Mouse (Mus musculus): Measurements from ENCODE around the gene Iqcf1.
"Not testable (repeated sequence)": the region's sequence is repeated elsewhere in the genome, so short reads cannot be mapped to it uniquely, and the experiment has no call there.

The Iqcf1 gene

DNA sequence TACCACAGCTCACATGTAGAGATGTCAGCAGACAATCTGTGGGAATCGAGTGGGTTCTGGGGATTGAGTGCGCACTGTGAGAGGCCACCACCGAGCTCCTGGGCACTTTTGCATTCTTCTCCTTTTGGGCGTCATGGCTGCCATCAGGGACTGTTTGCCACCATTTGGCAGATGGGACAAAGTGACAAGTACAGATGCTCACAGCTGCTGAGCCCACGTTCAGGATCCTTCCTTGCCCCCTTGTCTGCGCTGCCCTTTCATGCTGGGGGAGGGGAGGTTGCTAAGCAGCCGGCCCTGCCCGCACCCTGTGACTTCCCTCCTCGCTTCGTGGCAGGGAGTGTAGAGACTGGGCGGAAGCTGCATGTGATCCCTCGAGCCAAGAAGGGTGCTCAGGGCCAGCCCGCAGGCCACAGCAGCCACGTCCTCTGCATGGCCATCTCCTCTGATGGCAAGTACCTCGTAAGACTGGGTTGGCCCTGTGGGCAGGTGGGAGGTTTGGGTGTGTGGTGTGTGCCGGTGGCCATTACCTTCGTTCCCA, 17.1 kb upstream of the Iqcf1 start:
- no peak for DNase-seq (ENCODE audit: low read depth, low spot score)

DNA sequence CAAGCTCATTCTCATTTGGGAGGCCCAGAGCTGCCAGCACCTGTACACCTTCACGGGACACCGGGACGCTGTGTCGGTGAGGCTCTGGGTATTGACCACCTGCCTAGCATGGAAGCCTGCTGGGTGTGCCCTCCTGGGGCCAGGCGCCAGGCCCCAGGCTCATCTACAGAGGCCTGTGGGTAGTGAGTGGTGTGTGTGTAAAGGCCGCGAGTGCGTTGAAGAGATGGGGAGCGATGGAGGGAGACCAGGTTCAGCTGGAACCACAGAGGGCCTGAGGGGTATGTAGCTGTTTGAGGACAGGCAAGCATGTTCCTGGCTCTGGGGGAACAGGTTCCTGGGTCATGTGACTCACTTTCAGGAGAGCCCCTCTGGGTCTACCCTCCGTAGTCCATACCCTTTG, 16.6 kb upstream of the Iqcf1 start:
- DNase-seq (ENCODE audit: low read depth, low spot score) = no peak

DNA sequence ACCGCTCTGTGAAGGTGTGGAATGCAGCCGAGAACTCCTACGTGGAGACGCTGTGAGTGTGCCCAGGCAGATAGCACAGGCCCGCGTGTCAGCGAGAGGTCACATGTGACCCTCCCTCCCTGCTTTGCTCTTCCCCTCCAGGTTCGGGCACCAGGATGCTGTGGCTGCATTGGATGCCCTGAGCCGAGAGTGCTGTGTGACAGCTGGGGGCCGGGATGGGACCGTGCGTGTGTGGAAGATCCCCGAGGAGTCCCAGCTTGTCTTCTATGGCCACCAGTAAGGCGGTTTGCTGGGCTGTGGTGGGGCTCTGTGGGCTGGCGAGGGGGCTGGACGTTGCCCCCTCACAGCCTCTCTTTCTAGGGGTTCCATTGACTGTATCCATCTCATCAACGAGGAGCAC, 16.2 kb upstream of the Iqcf1 start:
- DNase-seq (ENCODE audit: low read depth, low spot score) = no peak

DNA sequence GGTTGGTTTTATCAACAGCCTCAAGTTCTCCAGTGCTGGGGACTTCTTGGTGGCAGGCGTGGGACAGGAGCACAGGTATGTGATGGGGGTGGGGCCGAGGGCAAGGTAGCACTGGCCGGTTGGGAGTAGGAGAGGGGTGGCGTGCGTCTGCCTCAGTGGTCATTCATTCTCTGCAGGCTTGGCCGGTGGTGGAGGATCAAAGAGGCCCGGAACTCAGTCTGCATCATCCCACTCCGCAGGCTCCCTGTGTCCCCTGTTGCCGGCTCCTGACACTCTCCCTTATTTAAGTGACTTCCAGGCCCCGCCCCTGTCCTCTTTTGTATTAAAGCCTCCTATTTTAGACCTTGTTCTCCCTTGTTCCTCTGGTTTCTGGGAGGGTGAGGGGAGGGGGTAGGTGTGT, 14.7 kb upstream of the Iqcf1 start:
- DNase-seq (ENCODE audit: low read depth, low spot score) = no peak

DNA sequence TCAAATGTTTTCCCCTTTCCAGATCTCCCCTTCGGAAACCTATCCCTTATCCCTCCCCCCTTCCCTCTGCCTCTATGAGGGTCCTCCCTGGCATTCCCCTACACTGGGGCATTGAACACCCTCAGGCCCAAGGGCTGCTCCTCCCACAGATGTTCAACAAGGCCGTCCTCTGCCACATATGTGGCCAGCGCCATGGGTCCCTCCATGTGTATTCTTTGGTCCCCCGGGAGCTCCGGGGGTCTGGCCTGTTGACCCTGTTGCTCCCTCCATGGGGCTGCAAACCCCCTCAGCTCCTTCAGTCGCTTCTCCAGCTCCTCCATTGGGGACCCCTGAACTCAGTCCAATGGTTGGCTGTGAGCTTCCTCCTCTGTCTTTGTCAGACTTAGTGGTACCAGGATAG, 12.2 kb upstream of the Iqcf1 start:
- not testable (repeated sequence) for DNase-seq (ENCODE audit: low read depth, low spot score)

DNA sequence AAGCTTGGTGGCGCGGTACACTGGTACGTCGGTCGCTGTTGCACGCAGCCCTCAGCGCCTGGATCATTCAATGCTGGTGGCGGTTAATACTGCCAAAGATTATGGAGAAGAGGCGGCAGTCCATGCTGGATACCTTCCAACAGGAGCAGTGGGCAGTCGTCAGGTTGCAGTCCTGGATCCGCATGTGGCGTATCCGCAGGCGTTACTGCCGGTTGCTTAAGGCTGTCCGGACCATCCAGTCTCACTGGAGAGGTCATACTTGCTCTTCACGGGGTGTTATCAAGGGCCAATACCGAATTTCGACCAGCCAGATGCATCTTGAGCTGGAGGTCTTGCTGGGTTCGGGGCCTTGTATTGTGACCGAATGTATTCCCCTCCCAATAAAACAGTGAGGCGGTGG, 2.1 kb downstream of the Iqcf1 start:
- no peak for DNase-seq (ENCODE audit: low read depth, low spot score)

DNA sequence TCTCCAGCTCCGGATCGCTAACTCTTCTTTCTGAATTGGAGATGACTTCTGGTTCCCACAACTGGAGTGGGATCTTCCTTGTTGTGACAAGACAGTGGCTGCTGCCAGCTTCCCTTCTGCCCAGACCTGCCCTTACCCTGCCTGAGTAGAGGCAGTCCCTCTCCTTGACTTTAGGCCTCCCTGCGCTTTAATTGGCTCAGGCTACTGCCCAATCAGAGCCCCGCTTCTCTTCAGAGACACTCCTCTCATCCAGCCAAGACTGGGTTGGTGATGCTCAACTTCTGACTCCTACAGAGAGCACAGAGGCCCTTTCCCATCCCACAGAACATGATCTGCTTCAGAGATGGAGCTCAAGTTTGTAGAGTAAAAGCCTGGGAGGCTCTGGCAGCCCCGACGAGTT, 4.5 kb downstream of the Iqcf1 start:
- no peak for DNase-seq (ENCODE audit: low read depth, low spot score)

DNA sequence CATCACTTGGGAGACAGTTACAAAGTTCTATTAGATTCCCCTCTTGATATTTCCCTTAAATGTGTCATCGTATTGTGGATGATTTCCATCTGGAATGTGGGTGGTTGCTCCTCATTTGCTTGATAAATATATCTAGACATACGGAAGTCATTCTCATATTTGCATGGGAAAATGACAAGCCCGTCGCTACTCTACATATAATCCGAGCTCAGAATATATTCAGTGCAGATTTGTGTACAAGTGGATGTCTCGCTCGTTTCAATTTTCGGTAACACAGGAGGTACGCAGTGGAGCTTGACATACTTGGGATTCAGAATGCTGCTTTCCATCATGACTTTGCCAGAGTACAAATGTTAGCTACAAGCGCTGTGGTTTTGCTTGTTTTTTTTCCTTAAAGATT, 9.6 kb downstream of the Iqcf1 start:
- no peak for DNase-seq (ENCODE audit: low read depth, low spot score)

DNA sequence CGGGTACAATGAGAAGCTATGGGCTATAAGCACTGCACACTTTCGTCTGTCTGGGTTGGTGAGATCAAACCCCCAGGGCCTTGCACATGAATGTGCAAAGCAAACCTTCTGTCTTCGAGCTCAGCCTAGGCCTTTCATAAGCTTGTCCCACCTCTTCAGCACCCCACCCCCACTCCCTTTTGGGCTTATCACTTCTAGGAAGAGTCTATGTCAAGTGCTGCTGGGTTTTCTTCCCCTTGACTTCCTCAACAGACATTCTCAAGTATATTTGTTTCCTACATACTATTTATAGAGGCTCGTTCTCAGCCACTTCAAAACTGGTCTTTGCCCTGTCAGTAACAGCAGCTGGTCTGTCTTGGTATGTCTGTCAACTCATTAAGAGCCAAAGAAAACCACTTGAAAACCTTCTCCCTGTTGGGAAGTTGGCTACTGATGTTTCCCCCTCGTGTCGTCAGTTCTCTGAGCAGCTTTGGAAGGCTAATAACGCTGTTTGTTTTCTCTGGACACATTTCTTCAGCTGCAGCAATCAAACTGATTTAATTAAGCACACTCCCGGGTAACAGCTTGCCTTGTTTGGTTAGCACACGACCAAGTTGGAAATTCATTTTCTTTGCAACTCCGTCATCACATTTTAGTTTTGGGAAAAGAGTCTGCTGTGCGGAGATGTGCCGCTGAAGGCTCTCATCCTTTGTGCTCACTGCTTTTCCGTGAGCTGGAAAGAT, 13.1 kb downstream of the Iqcf1 start:
- DNase-seq (ENCODE audit: low read depth, low spot score) = no peak

DNA sequence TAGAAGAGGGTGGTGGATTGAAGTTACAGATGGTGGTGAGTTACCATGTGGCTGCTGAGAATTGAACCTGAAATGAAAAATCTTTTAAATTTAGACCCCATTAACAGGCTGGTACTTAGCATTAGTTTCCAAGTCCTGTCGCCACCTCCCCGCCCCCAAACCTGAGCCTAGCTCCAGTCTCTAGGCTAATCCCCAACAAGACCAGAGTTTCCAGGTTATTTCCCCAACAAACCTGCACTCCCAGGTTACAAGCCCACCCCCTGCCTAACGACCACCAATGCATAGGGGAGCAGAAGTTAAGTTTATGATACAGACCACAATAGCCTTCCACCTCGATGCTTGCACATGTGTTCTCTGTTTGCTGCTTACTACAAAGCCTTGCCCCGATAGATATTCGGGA, 13.8 kb downstream of the Iqcf1 start:
- DNase-seq (ENCODE audit: low read depth, low spot score) = no peak

DNA sequence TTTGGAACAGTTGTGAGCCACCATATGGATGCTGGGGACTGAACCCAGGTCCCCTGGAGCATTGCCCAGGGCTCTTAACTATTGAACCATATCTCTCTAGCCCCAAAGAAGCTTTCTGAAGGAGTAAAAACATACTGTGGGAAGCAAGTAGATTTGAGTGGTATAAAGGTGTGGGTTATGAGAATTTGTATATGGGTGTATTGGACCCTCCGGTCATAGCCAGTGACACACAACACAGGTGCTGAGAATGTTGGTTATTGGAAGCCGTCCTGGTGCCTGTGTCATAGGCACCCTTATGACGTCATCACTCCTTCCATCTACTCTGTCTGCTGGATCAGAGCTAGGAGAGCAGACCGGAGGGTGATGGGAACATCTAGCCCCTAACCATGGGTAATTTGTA, 14.5 kb downstream of the Iqcf1 start, which contains the start of gene Iqcf5:
TSS of gene Iqcf5 (plus strand) at position 301 of the 400 bp plus-strand sequence.
- no peak for DNase-seq (ENCODE audit: low read depth, low spot score)

DNA sequence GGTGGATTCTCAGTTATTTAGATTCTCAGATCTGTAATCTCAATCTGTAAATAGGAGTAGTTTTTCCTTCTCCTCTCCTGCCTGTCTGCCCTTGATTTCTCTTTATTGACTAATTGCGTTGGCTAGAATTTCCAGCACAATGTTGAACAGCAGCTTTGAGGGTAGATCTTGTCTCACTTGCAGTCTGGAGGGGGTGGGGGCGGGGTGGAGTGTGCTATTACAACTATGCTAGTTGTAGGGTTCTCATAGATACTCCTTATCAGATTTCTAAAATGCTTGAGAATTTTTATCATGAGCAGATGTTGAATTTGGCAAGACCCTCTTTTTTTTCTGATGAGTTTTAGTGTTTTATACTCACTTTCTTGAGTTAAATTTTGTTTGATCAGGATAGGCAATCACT, 19.7 kb downstream of the Iqcf1 start:
- DNase-seq (ENCODE audit: low read depth, low spot score) = no peak

DNA sequence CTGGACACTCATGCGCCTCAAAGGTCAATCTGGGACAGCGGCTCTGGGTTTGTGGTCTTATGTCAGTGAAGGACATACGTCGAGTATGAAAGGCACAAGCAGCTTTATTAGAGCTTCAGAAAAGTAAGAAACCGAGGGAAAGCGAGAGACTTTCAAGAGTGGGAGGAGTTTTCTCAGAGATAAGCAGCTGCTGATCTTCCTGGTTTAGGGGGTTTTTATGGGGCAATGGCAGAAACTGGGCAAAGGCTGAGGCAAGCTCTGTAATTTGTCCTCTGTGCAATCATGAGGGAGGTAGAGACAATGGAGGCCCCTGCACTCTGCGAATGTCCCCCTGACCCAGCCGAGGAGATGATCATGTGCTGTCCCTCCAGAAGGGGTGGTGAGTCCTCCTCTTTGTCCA, 20.1 kb downstream of the Iqcf1 start:
- no peak for DNase-seq (ENCODE audit: low read depth, low spot score)

DNA sequence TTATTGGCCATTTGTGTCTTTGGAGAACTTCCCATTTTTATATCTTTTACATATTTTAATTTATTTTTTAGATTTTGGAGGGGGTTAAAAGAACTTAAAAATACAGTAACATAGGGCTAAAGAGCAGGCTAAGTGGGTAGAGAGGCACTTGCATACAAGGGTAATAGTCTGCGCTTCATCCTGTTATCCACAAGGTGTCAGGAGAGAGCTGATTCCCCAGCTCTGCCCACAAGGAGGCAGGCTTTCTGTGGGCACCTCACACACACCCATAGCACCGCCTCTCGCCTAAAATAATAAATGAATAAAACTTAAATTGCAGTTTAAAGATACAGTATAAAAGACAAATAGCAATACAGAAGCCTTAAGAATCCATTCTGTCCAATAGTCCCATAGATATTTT, 32.1 kb downstream of the Iqcf1 start:
- peak; percentile 46 for DNase-seq (ENCODE audit: low read depth, low spot score)

DNA sequence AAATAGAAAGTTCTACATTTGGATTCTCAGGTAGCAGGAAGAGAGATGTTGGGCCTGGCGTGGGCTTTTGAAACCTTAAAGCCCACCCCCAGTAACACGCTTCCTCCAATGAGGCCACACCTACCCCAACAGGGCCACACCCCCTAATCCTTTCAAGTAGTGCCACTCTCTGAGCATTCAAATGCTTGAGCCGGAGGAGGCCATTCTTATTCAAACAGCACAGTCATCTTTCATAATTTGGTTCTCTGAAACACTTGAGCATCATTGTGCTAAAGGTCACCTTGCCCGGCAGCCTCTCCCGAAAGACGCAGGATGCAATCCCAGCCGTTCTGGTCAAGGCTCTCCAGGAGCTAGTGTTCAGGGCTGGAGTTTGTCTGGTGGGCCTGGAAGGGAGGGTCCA, 34.5 kb downstream of the Iqcf1 start:
- DNase-seq (ENCODE audit: low read depth, low spot score) = no peak

DNA sequence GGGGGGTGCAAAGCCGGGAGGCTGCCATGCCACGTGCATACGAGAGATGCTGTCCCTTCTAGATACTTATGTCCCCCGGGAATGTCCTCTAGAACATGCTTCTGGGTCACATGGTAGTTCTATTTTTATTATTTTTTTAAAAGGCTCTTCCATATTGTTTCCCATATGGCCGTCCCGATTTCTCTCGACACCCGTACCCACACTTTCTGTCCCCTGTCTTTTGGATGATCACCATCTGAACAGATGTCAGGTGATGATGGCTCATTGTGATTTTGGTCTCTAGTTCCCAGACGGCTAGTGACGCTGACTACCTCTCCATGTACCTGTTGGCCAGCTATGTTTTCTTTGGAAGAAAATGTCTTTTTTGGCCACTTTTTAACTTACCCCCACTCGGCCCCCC, 35.2 kb downstream of the Iqcf1 start:
- DNase-seq (ENCODE audit: low read depth, low spot score) = no peak
